Mouse (Mus musculus): Measurements from ENCODE around the gene Ryk. TPM values are rescaled to one million over a fixed set of nuclear protein-coding genes. Genes with fewer than 3 reads are reported as not detected.
A peak's percentile ranks its signal among the peaks of the same experiment; 100 is the strongest.
"Not testable (repeated sequence)": the region's sequence is repeated elsewhere in the genome, so short reads cannot be mapped to it uniquely, and the experiment has no call there.

Ryk gene
- polyA plus RNA-seq, 1 experiment from 2014 or later: 14.1 TPM

DNA sequence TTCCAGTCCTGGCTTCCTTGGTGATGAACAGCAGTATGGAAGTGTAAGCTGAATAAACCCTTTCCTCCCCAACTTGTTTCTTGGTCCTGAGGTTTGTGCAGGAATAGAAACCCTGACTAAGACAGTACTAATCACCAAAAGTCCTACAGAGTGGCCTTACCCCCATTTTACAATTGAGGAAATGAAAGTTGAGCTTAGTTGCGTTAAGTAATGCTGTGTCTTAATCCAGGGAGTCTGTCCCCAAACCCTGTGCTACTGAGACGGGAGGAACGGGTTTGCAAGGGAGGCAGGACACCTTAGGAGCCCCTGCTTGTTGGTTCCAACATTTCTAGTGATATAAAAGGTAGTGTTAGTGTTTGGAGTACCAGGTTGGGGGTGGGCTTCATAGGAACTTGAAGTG lies 78.9 kb downstream of the Ryk start:
- not testable (repeated sequence) for H3K4me2 ChIP-seq; H3K27me3 ChIP-seq; H3K9ac ChIP-seq; H3K27ac ChIP-seq; H3K9me3 ChIP-seq (replicated peaks); ATAC-seq; H3K4me1 ChIP-seq; H3K4me3 ChIP-seq
- WGBS: 97% methylated on average over 3 of the region's 3 CpGs
- H3K36me3 ChIP-seq (ENCODE audit: poor library complexity, severe bottlenecking): peaks cover 43% of the 10 kb centered on the region

DNA sequence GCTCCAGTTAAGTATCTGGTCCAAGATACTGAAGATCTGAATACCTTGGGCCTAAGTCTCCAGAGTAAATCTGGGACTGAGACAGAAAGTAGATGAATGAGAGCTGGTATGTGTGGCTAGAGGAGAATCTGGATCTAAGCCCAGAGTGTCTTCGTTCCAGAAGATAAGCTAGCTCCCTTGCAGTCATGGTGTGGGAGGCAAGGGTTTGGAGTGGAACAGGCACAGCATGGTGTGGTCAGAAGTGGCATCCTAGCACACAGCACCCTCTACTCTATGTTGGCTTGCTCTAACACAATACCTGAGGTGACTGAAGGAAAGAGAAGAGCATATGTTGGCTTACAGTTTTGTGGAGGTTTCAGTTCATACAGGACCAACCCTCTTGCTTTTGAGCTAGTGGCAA lies 79.9 kb downstream of the Ryk start:
- no peak for ATAC-seq
- no peak overlapping the region for H3K27ac ChIP-seq
- H3K27me3 ChIP-seq: no peaks in the 10 kb centered on the region
- H3K4me3 ChIP-seq: no peak overlapping the region
- peaks cover 37% of the 10 kb centered on the region for H3K36me3 ChIP-seq (ENCODE audit: poor library complexity, severe bottlenecking)
- WGBS: 85% methylated on average over 1 of the region's 1 CpGs
- no peak overlapping the region for H3K9ac ChIP-seq
- no peaks in the 10 kb centered on the region for H3K4me1 ChIP-seq
- H3K4me2 ChIP-seq: no peak overlapping the region
- H3K9me3 ChIP-seq (replicated peaks): no peaks in the 10 kb centered on the region

DNA sequence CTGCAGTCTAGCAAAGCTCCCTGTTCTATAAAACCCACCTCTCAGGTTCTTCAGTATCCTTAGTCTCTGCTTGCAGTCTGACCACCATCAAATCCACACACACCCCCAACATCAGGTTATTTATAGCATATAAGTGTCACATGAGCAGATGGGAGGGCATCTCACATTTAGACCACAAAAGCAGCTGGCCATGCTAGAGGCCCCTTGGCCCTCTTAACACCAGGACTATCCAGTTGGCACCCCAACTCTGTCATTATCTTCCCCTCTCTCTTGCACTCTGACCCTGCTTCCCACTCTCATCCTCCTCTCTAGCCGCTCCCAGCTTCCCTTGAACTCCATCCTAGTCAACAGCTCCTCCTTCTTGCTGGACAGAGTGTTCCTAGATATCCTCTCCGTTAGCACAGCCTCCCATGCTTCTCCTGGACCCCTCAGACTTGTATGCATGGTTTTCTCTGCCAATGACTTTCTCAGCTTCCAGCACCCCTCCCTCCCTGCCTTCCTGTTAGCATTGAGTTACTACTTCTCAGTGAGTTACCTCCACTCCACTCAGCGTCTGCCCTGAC lies 80.7 kb downstream of the Ryk start:
- H3K4me3 ChIP-seq: no peak overlapping the region
- no peak overlapping the region for H3K9ac ChIP-seq
- H3K27ac ChIP-seq: no peak overlapping the region
- peaks cover 30% of the 10 kb centered on the region for H3K36me3 ChIP-seq (ENCODE audit: poor library complexity, severe bottlenecking)
- H3K27me3 ChIP-seq: no peaks in the 10 kb centered on the region
- no peak overlapping the region for H3K4me2 ChIP-seq
- no peak for ATAC-seq
- WGBS: 90% methylated on average over 3 of the region's 3 CpGs
- H3K4me1 ChIP-seq: no peaks in the 10 kb centered on the region
- no peaks in the 10 kb centered on the region for H3K9me3 ChIP-seq (replicated peaks)

DNA sequence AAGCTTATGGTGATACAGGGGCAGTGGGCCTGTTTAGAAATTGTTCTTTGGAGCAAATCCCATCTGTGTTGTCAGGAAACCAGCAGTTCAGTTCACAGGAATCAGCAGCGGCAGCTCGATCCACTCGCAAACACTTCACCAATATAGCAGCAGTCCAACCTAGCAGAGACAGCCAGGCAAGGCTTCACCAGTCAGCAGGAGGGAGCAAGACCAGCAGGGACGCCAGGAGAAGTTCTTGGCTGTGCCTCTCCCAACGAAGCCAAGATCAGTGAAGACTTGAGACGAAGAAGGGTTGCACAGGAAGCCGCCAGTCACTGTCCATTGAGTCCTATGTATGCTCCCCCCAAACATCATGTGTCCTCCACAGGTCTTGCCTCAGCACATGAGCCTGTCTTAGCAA lies 81.4 kb downstream of the Ryk start:
- H3K4me2 ChIP-seq: no peak overlapping the region
- H3K4me3 ChIP-seq: no peak overlapping the region
- no peaks in the 10 kb centered on the region for H3K4me1 ChIP-seq
- ATAC-seq: no peak
- no peaks in the 10 kb centered on the region for H3K9me3 ChIP-seq (replicated peaks)
- H3K27ac ChIP-seq: no peak overlapping the region
- H3K9ac ChIP-seq: no peak overlapping the region
- no peaks in the 10 kb centered on the region for H3K27me3 ChIP-seq
- peaks cover 25% of the 10 kb centered on the region for H3K36me3 ChIP-seq (ENCODE audit: poor library complexity, severe bottlenecking)
- 94% methylated on average over 7 of the region's 7 CpGs for WGBS

DNA sequence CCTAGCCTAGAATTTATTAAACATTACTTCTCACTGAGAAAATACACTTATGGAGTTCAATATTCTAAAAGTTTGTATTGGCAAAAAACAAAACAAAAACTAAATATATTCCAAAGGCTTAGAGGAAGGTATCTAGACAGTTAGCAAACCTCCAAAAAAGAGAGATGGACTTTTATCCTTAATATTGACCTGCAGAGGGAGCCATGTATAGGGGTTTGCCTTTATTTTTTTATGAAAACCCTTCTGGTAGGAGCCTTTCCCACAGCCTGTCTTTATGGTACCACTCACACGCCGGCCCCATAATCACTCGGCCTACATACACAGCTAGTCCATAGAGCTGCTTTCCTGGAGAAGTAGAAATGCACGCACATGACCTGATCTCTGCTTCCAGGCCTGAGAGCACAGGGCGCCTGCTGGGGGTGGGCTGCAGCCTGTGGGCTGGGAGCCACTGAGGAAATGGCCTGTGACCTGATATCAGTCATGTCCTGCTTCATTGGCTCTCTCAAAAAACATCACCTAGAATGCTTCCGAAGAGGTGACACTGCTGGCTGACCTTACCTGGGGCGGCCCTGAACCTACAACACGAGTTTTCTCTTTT lies 82.9 kb downstream of the Ryk start:
- no peak overlapping the region for H3K9ac ChIP-seq
- H3K4me3 ChIP-seq: no peak overlapping the region
- WGBS: 80% methylated on average over 8 of the region's 8 CpGs
- H3K4me2 ChIP-seq: no peak overlapping the region
- no peaks in the 10 kb centered on the region for H3K4me1 ChIP-seq
- no peaks in the 10 kb centered on the region for H3K27me3 ChIP-seq
- no peaks in the 10 kb centered on the region for H3K9me3 ChIP-seq (replicated peaks)
- no peak overlapping the region for H3K27ac ChIP-seq
- no peak for ATAC-seq
- peaks cover 10% of the 10 kb centered on the region for H3K36me3 ChIP-seq (ENCODE audit: poor library complexity, severe bottlenecking)

DNA sequence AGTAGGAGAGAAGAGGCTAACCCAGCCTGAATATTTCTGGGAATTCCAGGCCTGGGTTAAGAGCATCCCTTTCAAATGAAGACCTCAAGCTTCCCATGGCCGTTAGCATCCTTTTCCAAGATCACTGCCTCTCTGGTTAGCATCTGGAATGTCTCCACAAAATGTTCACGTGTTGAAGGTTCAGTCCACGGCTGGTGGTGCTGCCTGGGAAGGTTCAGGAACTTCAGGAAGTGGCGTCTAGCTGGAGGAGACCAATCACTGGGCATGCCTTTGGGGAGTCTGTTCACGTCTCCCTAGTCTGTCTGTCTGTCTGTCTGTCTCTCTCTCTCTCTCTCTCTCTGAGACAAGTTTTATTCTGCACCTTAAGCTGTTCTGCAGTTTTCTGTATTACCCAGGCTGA lies 84.8 kb downstream of the Ryk start:
- Histone ChIP-seq H3K27ac (no peak overlapping the region), H3K27me3 (no peaks in the 10 kb centered on the region), H3K4me2 (no peak overlapping the region), H3K9ac (no peak overlapping the region), H3K9me3 (replicated peaks) (no peaks in the 10 kb centered on the region), H3K36me3 (ENCODE audit: poor library complexity, severe bottlenecking) (peaks cover 10% of the 10 kb centered on the region), H3K4me1 (no peaks in the 10 kb centered on the region), H3K4me3 (no peak overlapping the region)
- WGBS: 84% methylated on average over 5 of the region's 5 CpGs
- no peak for ATAC-seq

DNA sequence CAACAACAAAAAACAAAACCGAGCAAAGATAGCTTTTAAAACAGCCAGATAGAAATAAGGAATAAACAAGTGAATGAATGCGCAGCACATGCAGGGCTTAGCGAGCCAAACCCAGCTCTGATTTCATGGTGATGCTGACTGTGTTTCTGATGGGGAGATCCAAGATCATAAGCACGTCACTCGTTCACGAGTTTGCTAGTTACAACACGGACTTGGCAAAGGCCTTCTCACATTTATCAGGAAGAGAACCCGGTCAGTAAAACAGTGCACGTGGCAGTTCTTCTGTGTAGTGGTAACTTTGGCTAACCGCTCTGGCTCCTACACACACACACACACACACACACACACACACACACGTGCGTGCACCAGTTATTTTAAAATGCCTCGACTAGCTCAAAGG lies 87.1 kb downstream of the Ryk start:
- Histone ChIP-seq H3K4me1 (no peaks in the 10 kb centered on the region), H3K4me2 (no peak overlapping the region), H3K4me3 (no peak overlapping the region), H3K36me3 (ENCODE audit: poor library complexity, severe bottlenecking) (peaks cover 1% of the 10 kb centered on the region; the same call in 1 of the 2 replicates), H3K9me3 (replicated peaks) (no peaks in the 10 kb centered on the region), H3K9ac (no peak overlapping the region), H3K27ac (no peak overlapping the region), H3K27me3 (no peaks in the 10 kb centered on the region)
- ATAC-seq: no peak
- WGBS: 88% methylated on average over 13 of the region's 13 CpGs

DNA sequence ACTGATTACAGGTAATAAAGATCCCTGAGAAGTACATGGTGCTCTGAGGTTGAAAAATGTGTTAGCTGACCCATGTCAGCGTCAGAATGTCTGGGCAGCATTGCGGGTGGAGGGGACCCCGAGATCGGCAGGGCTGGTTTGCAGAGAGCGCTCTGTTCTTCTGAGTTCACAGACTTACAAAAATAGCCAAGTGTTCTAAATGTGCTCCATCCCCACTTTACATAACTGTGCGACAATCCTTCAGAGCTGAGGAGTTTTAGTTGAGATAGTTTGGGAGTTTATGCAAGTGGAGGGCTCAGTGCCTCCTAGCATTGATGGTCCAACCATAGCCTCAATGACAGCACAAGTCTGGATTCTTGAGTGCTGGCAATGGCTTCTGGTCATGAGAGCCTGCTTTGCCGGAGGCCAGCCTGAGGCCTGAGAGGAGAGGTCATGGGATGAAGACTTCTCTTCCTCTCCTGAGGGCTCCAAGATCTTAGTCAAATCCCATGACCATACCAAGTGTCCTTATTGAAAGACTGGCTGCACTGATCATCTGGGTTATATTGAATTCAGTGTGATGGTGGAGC lies 88.2 kb downstream of the Ryk start:
- Histone ChIP-seq H3K4me3 (no peak overlapping the region), H3K36me3 (ENCODE audit: poor library complexity, severe bottlenecking) (no peaks in the 10 kb centered on the region), H3K4me2 (no peak overlapping the region), H3K9ac (no peak overlapping the region), H3K27me3 (no peaks in the 10 kb centered on the region), H3K27ac (no peak overlapping the region), H3K9me3 (replicated peaks) (no peaks in the 10 kb centered on the region), H3K4me1 (no peaks in the 10 kb centered on the region)
- 93% methylated on average over 7 of the region's 7 CpGs for WGBS
- no peak for ATAC-seq

DNA sequence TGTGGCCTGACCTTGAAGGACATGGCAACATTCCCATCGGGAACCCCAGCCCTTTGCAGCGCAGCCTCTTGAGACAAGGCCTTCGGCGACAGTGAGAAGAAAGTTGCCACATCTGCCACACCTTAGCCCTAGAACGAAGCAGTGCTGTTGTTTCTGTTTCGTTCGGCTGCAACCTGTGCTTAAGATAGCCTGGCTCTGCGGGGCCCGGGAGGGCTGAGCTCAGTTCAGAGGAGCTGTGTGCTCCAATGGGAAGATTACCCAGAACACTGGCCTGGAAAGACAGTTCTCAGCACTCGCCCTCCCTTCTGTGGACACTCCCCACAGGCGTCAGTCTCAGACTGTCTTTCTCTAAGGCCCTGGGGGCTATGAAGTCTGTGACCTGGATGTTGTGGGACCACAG lies 89.1 kb downstream of the Ryk start:
- no peaks in the 10 kb centered on the region for H3K27me3 ChIP-seq
- H3K9me3 ChIP-seq (replicated peaks): no peaks in the 10 kb centered on the region
- no peak overlapping the region for H3K4me2 ChIP-seq
- no peak overlapping the region for H3K4me3 ChIP-seq
- H3K4me1 ChIP-seq: no peaks in the 10 kb centered on the region
- H3K36me3 ChIP-seq (ENCODE audit: poor library complexity, severe bottlenecking): no peaks in the 10 kb centered on the region
- WGBS: 91% methylated on average over 11 of the region's 11 CpGs
- H3K9ac ChIP-seq: no peak overlapping the region
- no peak for ATAC-seq
- H3K27ac ChIP-seq: no peak overlapping the region

DNA sequence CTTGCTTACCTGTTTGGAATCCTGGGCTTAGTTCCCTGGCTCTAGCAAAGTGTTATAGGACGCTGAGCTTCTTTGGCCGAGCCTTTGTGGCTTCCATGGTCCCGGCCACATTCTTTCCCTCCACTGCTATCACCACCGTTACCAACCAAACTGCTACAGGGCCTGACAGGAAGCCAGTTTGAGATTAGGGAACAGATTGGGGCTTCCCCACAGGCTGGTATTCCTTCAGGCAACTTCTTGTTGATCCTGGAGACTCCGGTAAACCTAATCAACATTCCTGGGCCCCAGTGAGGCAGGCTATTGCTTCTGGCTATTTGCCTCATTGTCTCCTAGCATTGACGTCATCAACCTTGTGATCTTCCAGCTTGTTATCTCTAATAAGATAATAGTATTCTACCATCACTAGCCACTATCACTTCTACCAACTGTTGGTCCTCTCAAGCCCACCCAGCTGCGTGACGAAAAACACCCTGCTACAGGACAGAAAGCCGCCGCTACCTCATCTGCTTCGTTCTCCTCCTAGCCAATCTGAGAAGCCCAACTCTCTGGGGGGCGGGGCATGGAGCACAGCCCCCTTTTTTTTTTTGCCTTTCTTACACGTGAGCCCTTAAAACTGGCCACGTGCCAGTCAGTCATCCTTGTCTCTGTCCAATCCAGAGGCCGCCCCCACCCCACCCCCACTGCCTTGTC lies 90.1 kb downstream of the Ryk start:
- Histone ChIP-seq H3K36me3 (ENCODE audit: poor library complexity, severe bottlenecking) (no peaks in the 10 kb centered on the region), H3K27me3 (no peaks in the 10 kb centered on the region), H3K27ac (no peak overlapping the region), H3K4me3 (no peak overlapping the region), H3K4me1 (peaks cover 4% of the 10 kb centered on the region; the same call in 1 of the 2 replicates), H3K9me3 (replicated peaks) (no peaks in the 10 kb centered on the region), H3K4me2 (no peak overlapping the region), H3K9ac (no peak overlapping the region)
- no peak for ATAC-seq
- 68% methylated on average over 15 of the region's 15 CpGs for WGBS

DNA sequence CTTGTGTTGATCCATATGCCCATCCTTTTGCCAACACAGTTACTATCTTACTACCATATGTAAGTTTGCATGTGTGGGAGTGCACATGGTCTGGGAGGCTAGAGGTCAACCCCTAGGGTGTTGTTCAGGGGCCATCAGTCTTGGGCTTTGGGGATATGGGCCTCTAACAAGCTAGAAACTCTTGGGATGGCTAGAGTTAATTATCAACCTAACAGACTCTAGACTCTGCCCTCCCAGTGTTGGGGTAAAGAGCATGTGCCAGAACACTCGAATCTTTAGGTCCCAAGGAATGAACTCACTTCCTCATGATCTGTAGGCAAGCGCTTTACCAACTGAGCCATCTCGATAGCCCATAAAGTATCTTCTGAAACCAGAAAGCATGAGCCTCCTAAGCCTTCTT lies 91.4 kb downstream of the Ryk start:
- WGBS: 91% methylated on average over 3 of the region's 3 CpGs
- Histone ChIP-seq H3K9me3 (replicated peaks) (no peaks in the 10 kb centered on the region), H3K4me2 (no peak overlapping the region), H3K4me3 (no peak overlapping the region), H3K27ac (no peak overlapping the region), H3K27me3 (no peaks in the 10 kb centered on the region), H3K9ac (no peak overlapping the region), H3K4me1 (peaks cover 10% of the 10 kb centered on the region; the same call in 1 of the 2 replicates), H3K36me3 (ENCODE audit: poor library complexity, severe bottlenecking) (no peaks in the 10 kb centered on the region)
- ATAC-seq: no peak

DNA sequence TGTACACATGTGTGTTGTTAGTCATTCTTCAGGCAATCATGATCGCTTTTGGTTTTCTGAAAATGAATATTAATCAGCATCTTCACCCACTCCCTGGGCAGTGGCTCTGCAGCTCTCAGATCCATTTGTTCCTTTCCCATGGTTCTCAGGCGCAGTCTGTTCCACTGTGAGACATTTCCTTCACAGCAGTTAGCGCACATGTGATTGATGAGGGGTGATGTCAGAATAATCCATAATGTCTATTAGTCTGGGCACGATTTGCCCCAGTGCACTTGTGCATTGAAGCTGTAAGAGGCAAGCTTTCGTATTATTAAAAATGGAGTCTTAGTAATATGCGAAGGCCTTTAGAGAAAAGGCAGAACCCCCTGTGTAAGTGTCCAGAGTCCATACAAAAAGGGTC lies 95.1 kb downstream of the Ryk start:
- Histone ChIP-seq H3K4me3 (no peak overlapping the region), H3K9ac (no peak overlapping the region), H3K4me1 (peaks cover 14% of the 10 kb centered on the region; the same call in 1 of the 2 replicates), H3K27ac (0 out of 2 replicates have a peak overlapping the region, but pooled peaks have one; percentile 31), H3K36me3 (ENCODE audit: poor library complexity, severe bottlenecking) (no peaks in the 10 kb centered on the region), H3K9me3 (replicated peaks) (no peaks in the 10 kb centered on the region), H3K27me3 (no peaks in the 10 kb centered on the region), H3K4me2 (no peak overlapping the region)
- peak; percentile 72 for ATAC-seq
- 50% methylated on average over 6 of the region's 6 CpGs for WGBS

Data from forebrain, embryonic 13.5 days (tissue).